Mouse (Mus musculus) layer of hippocampus, postnatal 10 days (tissue): ENCODE measurements at regions not wholly inside any gene's neighbourhood (a gene's known extent, or its start where the extent isn't known, plus 50 kb on each side); places are given as distances from the start of the nearest gene placed in this dataset.
"Not testable (repeated sequence)": the region's sequence is repeated elsewhere in the genome, so short reads cannot be mapped to it uniquely, and the experiment has no call there.

ENCODE experiments used
- DNase-seq, 2 experiments: peaks; one replicate each; pipeline ENCODE4 v3.0.0; 2021; ENCODE audit warnings: low spot score in 2 of 2

GRCm38 (mm10) chr6:67954570-67954969 lies 419.0 kb upstream of the Tacstd2 start:
- not testable (repeated sequence) for DNase-seq

GRCm38 (mm10) chr6:67931499-67931898 lies 395.9 kb upstream of the Tacstd2 start:
- not testable (repeated sequence) for DNase-seq

GRCm38 (mm10) chr6:67922537-67922936 lies 386.9 kb upstream of the Tacstd2 start:
- DNase-seq = no peak

- DNase-seq = no peak
Observed at GRCm38 (mm10) chr6:67913903-67914302, 378.3 kb upstream of the Tacstd2 start.

GRCm38 (mm10) chr6:67913309-67913708 lies 377.7 kb upstream of the Tacstd2 start:
- no peak for DNase-seq

- DNase-seq = no peak
Observed at GRCm38 (mm10) chr6:67896495-67896894, 360.9 kb upstream of the Tacstd2 start.

- DNase-seq = no peak
Observed at GRCm38 (mm10) chr6:67895858-67896257, 360.3 kb upstream of the Tacstd2 start.

- DNase-seq = no peak
Observed at GRCm38 (mm10) chr6:67887586-67887985, 352.0 kb upstream of the Tacstd2 start.

- DNase-seq = no peak
Observed at GRCm38 (mm10) chr6:67884893-67885292, 349.3 kb upstream of the Tacstd2 start.

GRCm38 (mm10) chr6:67881476-67881875 lies 345.9 kb upstream of the Tacstd2 start:
- not testable (repeated sequence) for DNase-seq

- not testable (repeated sequence) for DNase-seq
Observed at GRCm38 (mm10) chr6:67857945-67858344, 322.3 kb upstream of the Tacstd2 start.

GRCm38 (mm10) chr6:67839486-67839885 lies 303.9 kb upstream of the Tacstd2 start:
- DNase-seq = not testable (repeated sequence)

- DNase-seq = peak; percentile 34
Observed at GRCm38 (mm10) chr6:67812478-67812877, 276.9 kb upstream of the Tacstd2 start.

GRCm38 (mm10) chr6:67791393-67791792 lies 255.8 kb upstream of the Tacstd2 start:
- no peak for DNase-seq

GRCm38 (mm10) chr6:67790742-67791141 lies 255.1 kb upstream of the Tacstd2 start:
- no peak for DNase-seq

GRCm38 (mm10) chr6:67787091-67787765 lies 251.6 kb upstream of the Tacstd2 start:
- DNase-seq = no peak

GRCm38 (mm10) chr6:67778883-67779282 lies 243.3 kb upstream of the Tacstd2 start:
- DNase-seq = no peak

GRCm38 (mm10) chr6:67754102-67754501 lies 218.5 kb upstream of the Tacstd2 start:
- not testable (repeated sequence) for DNase-seq

GRCm38 (mm10) chr6:67725611-67726010 lies 190.0 kb upstream of the Tacstd2 start:
- DNase-seq = no peak

GRCm38 (mm10) chr6:67698952-67699351 lies 163.4 kb upstream of the Tacstd2 start:
- DNase-seq = peak; percentile 11 to 17

GRCm38 (mm10) chr6:67690997-67691396 lies 155.4 kb upstream of the Tacstd2 start:
- DNase-seq = not testable (repeated sequence)

GRCm38 (mm10) chr6:67683105-67683504 lies 147.5 kb upstream of the Tacstd2 start:
- not testable (repeated sequence) for DNase-seq

GRCm38 (mm10) chr6:67681641-67682040 lies 146.0 kb upstream of the Tacstd2 start:
- not testable (repeated sequence) for DNase-seq
